Mouse (Mus musculus) liver, embryonic 14.5 days (tissue): Measurements from ENCODE around the gene Mettl8.

Experiments
- CTCF ChIP-seq: IDR thresholded peaks from 2 replicates; pipeline ENCODE4 v1.5.1; 2016; ENCODE audit warnings: antibody characterized with exemption, low read depth, control low read depth
- EP300 ChIP-seq: IDR thresholded peaks from 2 replicates; pipeline ENCODE4 v1.6.1; 2016; ENCODE audit warnings: antibody characterized with exemption, low read depth

GRCm38 (mm10) chr2:71004354-71004753, 51.0 kb downstream of the Mettl8 start:
- no peak for TF ChIP-seq CTCF
- TF ChIP-seq EP300, result no peak
